Mouse (Mus musculus) cerebellum, adult 2 months (tissue): Measurements from ENCODE around the gene Fam149b.

Experiments used
- CTCF ChIP-seq: fragments of 200-500 bp; IDR thresholded peaks from 2 replicates; pipeline ENCODE4 v1.5.1; 2011; ENCODE audit warnings: low read depth, mild to moderate bottlenecking, control low read depth, low read length, moderate library complexity, borderline replicate concordance; ENCODE audit not compliant: insufficient read depth
- POLR2A ChIP-seq: fragments of 200-500 bp; IDR thresholded peaks from 2 replicates; pipeline ENCODE4 v1.6.1; 2011; ENCODE audit warnings: low read length, control low read depth, borderline replicate concordance; ENCODE audit not compliant: insufficient read depth

DNA sequence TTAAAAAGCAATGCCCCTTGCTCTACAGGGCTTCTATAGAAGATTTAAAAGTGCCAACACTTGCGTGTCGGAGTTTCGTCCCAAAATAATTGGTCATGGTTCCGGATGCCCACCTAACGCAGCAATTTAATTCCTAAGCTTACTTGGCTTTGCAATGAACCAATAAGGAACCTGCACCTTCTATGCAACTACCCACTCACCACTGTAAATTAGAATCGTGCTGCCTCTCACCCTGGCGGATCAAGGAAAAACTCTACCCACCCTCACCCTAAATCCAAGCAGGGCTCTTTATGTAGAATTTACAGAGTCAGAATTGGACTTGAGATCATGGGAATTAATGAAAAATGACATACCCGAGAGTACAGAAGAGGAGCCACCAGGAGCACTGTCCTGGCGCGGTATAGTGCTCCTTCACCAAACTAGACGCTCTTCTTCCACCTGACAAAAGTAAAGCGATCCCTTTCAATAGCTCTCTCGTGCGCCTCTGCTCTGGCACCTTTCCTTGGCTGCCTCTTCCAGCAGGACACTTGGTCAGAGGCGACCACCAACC, 446 bp upstream of the Fam149b start:
- TF ChIP-seq POLR2A = no peak
- TF ChIP-seq CTCF = no peak
